Mouse (Mus musculus): Measurements from ENCODE around the gene Nsg2.

Gene Nsg2

GRCm38 (mm10) chr11:32013561-32013960 is 13.3 kb downstream of the Nsg2 start:
- DNase-seq = no peak

DNA sequence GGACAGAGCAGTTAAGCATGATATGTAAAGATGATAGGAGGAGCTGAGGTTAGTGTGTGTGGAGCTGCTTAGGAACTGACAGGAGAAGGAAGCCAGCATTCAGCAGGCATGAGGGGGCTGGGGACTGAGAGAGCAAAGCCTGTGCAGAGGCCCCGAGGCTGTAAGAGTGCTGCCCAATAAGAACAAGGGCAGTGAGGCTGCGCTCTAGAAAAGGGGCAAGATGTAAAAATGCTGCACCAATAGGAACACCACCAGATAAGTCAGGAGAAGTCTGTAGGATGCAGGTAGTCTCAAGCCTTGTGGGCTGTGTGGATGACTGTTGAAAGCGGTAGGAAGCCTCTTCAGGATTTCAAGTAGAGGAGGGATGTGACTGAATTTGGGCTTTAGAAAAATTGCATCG is 17.9 kb downstream of the Nsg2 start:
- DNase-seq = no peak

GRCm38 (mm10) chr11:32020031-32020965 is 20.0 kb downstream of the Nsg2 start:
- no peak for DNase-seq

DNA sequence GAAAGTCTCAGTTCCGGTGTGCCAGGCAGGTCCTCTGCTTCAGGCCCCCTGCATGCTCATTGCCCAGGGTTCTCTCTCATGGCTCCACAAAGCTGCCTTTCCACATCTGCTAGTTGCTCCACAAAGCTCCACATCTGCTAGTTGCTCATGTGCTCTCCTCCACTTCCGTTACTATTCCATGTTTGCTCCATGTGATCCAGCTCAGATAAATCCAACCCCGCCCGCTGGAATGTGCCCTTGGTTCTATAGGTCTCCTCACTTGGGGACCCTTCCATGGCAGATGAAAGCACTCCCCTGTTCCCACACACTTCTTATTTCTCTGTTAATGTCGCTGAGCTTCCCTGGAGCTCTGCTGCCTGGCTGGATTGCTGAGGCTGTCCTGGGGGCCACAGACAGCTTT is 26.4 kb downstream of the Nsg2 start:
- no peak for DNase-seq

DNA sequence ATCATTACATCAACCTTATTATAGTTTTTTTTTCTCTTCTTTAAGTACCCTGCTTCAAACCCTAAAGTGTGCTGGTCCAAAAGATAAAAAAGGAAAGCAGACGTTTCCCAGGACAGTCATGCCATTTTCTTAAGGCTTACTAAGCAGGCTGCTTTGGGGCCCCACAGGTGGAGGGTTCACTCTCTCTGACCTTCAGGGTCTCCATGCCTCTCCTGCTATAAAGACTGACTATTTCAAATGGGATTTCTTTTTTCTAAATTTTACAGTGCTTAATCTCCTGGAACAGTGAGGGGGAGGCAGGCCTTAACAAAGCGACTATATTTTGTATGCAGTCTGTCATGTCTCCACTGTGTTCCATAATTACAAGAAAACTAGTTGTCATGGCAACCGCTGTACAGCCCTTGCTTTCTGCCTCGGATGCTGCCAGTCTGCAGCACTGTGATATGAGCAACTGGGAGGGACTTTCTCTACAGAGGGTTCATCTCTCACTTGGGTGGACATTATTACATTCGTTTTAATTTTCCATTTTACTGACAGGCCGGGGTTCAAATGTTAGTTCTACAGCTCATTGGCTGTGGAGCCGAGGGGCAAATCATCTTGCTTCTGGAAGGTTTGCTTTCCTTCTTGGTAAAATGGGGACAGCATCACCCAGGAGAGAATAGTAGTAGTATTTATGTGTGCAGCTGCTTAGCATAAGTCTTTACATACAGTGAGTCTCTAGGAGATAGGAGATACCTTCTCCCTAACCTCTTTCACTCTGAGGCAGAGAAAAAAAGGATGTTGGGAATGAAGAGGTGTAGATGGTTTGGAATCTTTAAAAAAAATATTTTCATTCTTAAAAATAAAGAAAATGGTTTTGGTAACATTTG is 27.4 kb downstream of the Nsg2 start:
- no peak for DNase-seq

DNA sequence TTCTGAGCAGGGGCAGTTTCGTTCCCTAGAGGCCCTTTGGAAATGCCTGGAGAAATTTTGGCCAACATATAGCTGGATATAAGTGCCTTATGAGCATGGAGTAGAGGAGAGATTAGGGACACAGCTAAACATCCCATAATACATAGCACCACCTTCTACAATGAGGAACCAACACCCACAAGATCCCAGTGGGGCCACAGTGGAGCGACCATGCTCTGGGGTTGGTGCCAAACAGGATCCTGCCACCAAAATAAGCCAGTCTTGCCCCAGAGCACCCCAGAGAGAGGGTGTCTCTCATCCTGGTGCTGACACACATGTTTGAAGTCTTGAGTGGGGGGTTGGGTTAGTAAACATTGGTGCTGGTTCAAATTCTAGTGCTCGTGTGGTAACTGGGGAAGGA is 28.3 kb downstream of the Nsg2 start:
- DNase-seq = no peak

GRCm38 (mm10) chr11:32029356-32029755 is 29.1 kb downstream of the Nsg2 start:
- DNase-seq = no peak

DNA sequence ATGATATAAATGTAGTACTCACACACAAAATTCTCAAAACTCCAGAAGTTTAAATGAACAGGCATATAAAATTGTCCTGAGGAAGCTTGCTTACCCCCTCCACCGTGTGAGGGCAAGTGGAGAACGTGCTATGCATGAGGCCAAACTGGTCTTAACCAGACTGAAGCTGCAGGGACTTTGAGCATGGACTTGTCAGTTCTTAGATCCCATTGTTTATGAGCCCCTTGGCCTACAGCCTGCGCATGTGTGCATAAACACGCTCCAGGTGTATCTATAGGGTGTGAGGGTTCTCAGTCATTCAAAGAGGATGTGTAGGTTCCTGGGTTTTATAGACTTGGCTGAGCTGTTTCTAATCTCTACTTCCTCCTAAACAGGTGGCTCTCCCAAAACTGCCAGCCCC is 31.1 kb downstream of the Nsg2 start:
- DNase-seq = no peak

DNA sequence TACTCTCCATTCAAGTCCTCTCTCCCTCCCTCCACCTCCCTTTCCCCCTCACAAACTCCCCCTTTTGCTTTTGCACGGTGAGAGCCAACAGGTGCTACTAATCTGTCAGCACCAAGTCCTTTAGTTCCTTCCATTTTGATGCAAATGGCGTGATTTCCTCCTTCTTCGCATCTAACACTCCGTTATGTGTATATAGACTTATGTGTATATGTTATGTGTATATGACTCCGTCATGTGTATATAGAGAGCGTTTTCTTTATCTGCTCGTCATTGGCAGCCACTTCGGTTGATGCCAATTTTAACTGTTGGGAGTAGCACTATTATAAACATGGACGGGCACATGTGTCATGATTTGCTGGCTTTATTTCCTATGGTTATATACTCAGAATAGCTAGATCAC is 31.8 kb downstream of the Nsg2 start:
- no peak for DNase-seq

GRCm38 (mm10) chr11:32035831-32036230 is 35.6 kb downstream of the Nsg2 start:
- no peak for DNase-seq

DNA sequence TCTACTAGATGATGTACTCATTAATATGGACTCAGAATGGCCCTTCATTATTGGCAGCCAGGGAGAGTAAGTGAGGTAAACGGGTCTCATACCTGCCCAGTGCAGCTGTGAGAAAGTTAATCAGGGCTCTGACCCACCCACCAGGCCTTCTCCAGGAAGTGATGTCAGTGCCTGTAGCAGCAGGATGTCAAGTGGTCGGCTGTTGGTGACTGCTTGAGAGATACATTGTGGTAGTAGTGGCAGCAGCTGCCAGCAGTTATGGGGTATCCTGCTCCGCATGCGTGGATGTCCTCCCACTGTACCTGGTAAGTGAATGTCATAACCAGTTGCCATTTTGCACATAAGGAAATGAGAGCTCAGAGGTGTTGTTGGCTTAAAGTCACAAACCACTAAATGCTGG is 39.4 kb downstream of the Nsg2 start:
- DNase-seq = no peak

DNA sequence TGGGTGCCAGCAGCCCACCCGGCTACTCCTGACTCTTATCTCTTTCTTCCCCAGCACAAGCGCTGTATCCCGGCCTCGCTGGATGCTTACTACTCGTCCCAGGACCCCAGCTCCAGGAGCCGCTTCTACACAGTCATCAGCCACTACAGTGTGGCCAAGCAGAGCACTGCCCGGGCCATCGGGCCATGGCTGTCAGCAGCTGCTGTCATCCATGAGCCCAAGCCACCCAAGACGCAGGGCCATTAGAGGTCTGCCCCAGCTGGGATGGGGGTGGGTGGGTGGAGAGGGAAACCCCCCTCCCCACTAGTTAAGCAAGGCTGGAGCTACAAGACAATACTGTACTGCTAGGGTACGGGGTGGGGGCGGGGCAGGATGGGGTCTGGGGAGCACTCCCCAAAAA is 57.1 kb downstream of the Nsg2 start:
- DNase-seq = no peak

GRCm38 (mm10) chr11:32057861-32058260 is 57.6 kb downstream of the Nsg2 start:
- no peak for DNase-seq

GRCm38 (mm10) chr11:32061020-32061419 is 60.8 kb downstream of the Nsg2 start:
- no peak for DNase-seq

GRCm38 (mm10) chr11:32061874-32062273 is 61.6 kb downstream of the Nsg2 start:
- DNase-seq = no peak

DNA sequence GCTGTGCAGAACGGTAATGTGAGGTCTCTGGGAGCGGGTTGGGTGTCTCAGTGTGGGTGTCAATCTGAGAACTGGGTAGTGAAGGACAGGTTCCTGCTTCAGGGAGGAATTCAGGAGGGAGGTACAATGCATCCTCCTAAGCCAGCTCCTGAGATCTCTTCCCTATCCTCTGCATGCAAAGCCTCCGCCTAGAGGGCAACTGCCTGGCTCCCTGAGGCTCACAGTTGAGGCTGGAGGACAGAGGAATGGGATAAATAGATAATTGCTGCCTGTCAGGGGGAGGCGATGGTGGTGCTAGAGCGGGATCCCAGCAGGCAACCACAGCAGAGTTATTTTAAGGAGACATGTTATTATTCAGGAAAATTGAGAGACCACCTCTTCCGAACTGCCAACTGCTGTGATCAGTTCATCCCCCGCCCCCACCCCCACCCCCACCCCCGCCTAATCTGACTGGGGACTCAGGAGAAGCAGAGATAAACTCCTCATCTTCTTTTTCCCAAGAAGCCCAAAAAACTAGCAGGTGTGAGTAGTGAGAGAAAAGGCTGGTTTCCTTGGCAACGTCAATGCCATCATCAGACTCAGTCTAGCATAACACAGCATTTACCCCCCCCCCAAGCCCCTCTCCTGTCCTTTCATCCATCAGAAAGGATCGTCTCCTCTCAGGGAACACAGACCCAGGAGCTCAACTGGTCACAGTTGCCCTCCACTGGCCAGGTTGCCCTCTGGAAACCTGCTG is 63.7 kb downstream of the Nsg2 start:
- no peak for DNase-seq

DNA sequence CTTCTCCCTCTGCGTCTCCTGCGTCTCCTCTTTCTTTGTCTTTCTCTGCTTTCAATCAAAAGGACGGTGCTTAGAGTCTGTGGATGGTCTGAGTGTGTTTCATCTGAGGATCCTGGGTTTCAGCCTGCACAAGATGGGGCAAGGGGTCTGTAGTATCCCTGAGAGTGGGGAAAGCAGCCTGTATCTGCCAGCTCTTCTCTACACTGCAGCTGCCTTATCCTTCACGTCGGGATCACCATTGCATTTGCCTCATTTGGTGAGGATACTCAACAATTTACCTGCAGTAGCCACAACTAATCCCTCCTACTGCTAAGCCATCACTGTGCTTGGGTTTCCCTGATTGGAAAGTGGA is 64.2 kb downstream of the Nsg2 start:
- DNase-seq = no peak

- no peak for DNase-seq
Observed at GRCm38 (mm10) chr11:32068736-32069490, 68.7 kb downstream of the Nsg2 start.

DNA sequence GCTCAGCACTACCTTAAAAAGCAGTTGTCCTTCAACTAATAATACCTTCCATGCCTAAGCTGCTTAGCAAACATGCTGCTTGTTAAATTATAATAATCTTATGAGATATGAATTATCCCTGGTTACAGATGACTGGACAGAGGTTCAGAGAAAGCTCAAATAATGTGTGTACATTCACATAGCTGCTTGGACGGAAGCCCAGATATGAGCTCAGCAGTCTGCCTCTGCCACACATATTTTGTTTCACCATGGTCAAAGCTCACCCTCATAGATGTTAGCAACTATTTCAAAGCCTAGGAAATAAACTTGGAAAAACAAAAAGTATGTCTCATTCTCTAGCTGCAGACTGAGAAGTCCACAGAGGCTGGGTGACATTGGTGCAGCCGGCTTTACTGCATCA is 74.9 kb downstream of the Nsg2 start:
- DNase-seq = no peak

GRCm38 (mm10) chr11:32083462-32083861 is 83.2 kb downstream of the Nsg2 start:
- no peak for DNase-seq

DNA sequence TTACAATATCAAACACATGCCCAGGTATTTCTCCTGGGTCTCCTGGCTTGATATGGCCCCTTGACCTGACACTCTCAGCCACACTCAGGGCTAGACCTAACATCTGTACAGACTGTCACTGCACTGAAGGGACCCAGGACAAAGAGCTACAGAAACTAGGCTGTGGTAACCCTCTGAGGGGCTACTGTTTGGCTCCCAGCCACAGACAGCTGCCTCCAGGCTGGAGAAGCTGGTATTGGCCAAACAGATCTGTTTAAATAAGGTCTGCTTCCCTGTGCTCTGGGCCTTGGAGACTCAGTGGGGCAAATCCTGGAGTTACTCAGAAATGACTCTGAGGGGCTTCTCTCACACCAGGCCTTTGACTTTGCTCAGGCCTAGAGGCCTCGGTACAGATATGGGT is 86.3 kb downstream of the Nsg2 start:
- no peak for DNase-seq

DNA sequence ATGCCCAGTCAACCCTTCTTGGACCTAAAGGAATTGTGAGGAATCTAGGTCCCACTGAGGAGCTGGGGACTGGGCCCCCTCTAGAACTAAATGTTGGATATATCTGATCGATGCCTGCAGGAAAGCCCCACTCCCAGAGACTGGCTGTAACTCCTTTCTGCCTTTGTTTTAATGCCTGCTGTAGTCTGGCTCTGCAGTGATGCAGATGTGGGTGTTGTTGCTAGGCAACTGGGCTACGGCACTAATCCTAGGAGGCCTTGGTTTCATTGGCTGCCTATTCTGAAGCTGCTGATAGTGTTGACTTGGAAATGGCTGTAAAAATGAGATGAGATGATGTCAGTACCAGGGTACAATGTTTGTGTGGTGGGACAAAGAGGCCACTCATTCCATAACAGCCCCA is 87.1 kb downstream of the Nsg2 start:
- no peak for DNase-seq

Measured in kidney, adult 18-20 months (tissue).